Mouse (Mus musculus) bone marrow macrophage, adult 2 months (primary cell): Measurements from ENCODE around the gene 1700029P11Rik. TPM values are rescaled to one million over a fixed set of nuclear protein-coding genes. Genes with fewer than 3 reads are reported as not detected.

Experiments
- H3K27ac ChIP-seq: 2 replicates; pipeline ENCODE4 v1.5.1; 2012; ENCODE audit warnings: low read depth, low read length; ENCODE audit not compliant: insufficient read depth
- H3K4me1 ChIP-seq: 2 replicates; pipeline ENCODE4 v1.6.1; 2012; ENCODE audit warnings: low read length; ENCODE audit not compliant: control insufficient read depth, insufficient read depth
- H3K4me3 ChIP-seq: 2 replicates; pipeline ENCODE4 v1.5.1; 2012; ENCODE audit warnings: mild to moderate bottlenecking, low read length, moderate library complexity; ENCODE audit not compliant: insufficient read depth
- CTCF ChIP-seq: IDR thresholded peaks from 2 replicates; pipeline ENCODE4 v1.5.1; 2012; ENCODE audit warnings: low read depth, mild to moderate bottlenecking, low read length, moderate library complexity
- POLR2A ChIP-seq: IDR thresholded peaks from 2 replicates; pipeline ENCODE4 v1.6.1; 2012; ENCODE audit warnings: mild to moderate bottlenecking, low read depth, low read length, borderline replicate concordance
- polyA plus RNA-seq: library from polyadenylated mRNA; stranded (reverse); fragments of >200 nt; gene quantifications from 2 replicates; pipeline ENCODE4 v1.2.4, GENCODE M21; 2012; ENCODE audit not compliant: missing spikeins, insufficient read depth, insufficient read length

Gene 1700029P11Rik
- not detected in 2 replicates for polyA plus RNA-seq

- TF ChIP-seq CTCF (no peak), POLR2A (no peak)
- no peaks in the 10 kb centered on the region for H3K4me1 ChIP-seq
- H3K27ac ChIP-seq: no peak within 1 kb of the TSS
- H3K4me3 ChIP-seq: no peak within 1 kb of the TSS
These were observed at the start of gene 1700029P11Rik for GRCm38 (mm10) chr15:81980321-81980720. TSS of gene 1700029P11Rik (plus strand) at chr15:81980540.

- Histone ChIP-seq H3K4me1 (peaks cover 15% of the 10 kb centered on the region), H3K27ac (peak overlapping the region; percentile 76; the same call in 1 of the 2 replicates), H3K4me3 (no peak overlapping the region)
- TF ChIP-seq CTCF (no peak), POLR2A (no peak)
These were observed 47.3 kb upstream of the 1700029P11Rik start for GRCm38 (mm10) chr15:81932951-81933470.

- no peak for TF ChIP-seq POLR2A
- TF ChIP-seq CTCF: no peak
- no peak overlapping the region for H3K4me3 ChIP-seq
- peak overlapping the region; percentile 76 for H3K27ac ChIP-seq
- H3K4me1 ChIP-seq: peaks cover 13% of the 10 kb centered on the region
These were observed 46.4 kb upstream of the 1700029P11Rik start for GRCm38 (mm10) chr15:81933986-81934385.

GRCm38 (mm10) chr15:81935869-81936637 lies 44.3 kb upstream of the 1700029P11Rik start:
- H3K27ac ChIP-seq: no peak overlapping the region
- TF ChIP-seq CTCF (no peak), POLR2A (no peak)
- no peak overlapping the region for H3K4me3 ChIP-seq
- peaks cover 17% of the 10 kb centered on the region for H3K4me1 ChIP-seq

GRCm38 (mm10) chr15:81936679-81937078 lies 43.7 kb upstream of the 1700029P11Rik start, which contains the start of gene Csdc2:
TSS of gene Csdc2 (plus strand) at chr15:81936759.
- TF ChIP-seq CTCF: no peak
- TF ChIP-seq POLR2A: no peak
- Histone ChIP-seq H3K27ac (no peak within 1 kb of the TSS), H3K4me1 (peaks cover 17% of the 10 kb centered on the region), H3K4me3 (no peak within 1 kb of the TSS)

- Histone ChIP-seq H3K27ac (no peak overlapping the region), H3K4me3 (no peak overlapping the region), H3K4me1 (peaks cover 17% of the 10 kb centered on the region)
- no peak for TF ChIP-seq POLR2A
- TF ChIP-seq CTCF: no peak
These were observed 43.0 kb upstream of the 1700029P11Rik start for GRCm38 (mm10) chr15:81937098-81937972.

GRCm38 (mm10) chr15:81938246-81938645 lies 42.1 kb upstream of the 1700029P11Rik start:
- Histone ChIP-seq H3K4me3 (no peak overlapping the region), H3K4me1 (peaks cover 16% of the 10 kb centered on the region), H3K27ac (no peak overlapping the region)
- TF ChIP-seq CTCF (peak; percentile 67), POLR2A (no peak)

- no peak overlapping the region for H3K4me3 ChIP-seq
- TF ChIP-seq POLR2A: no peak
- TF ChIP-seq CTCF: no peak
- H3K27ac ChIP-seq: no peak overlapping the region
- peaks cover 7% of the 10 kb centered on the region for H3K4me1 ChIP-seq
These were observed 41.1 kb upstream of the 1700029P11Rik start for GRCm38 (mm10) chr15:81939157-81939715.

- TF ChIP-seq CTCF (no peak), POLR2A (no peak)
- Histone ChIP-seq H3K27ac (no peak overlapping the region), H3K4me1 (peaks cover 4% of the 10 kb centered on the region), H3K4me3 (no peak overlapping the region)
These were observed 40.6 kb upstream of the 1700029P11Rik start for GRCm38 (mm10) chr15:81939774-81940173.

- H3K4me1 ChIP-seq: peaks cover 4% of the 10 kb centered on the region
- no peak for TF ChIP-seq POLR2A
- TF ChIP-seq CTCF: no peak
These were observed 40.1 kb upstream of the 1700029P11Rik start for GRCm38 (mm10) chr15:81940219-81940618.

More at GRCm38 (mm10) chr15:81940219-81940618, 40.1 kb upstream of the 1700029P11Rik start:
- H3K4me3 ChIP-seq: no peak overlapping the region
- no peak overlapping the region for H3K27ac ChIP-seq
